Mouse (Mus musculus) CD4-positive helper T cell, adult 2 months (primary cell): ENCODE measurements around the gene Pip4k2b.

ENCODE experiments used
- DNase-seq: peaks from one replicate; pipeline ENCODE4 v3.0.0-alpha.2; 2012; ENCODE audit warnings: low read depth, missing footprints, low spot score

Pip4k2b gene

GRCm38 (mm10) chr11:97668160-97668559 is 76.3 kb downstream of the Pip4k2b start:
- no peak for DNase-seq

GRCm38 (mm10) chr11:97666794-97667193 is 77.7 kb downstream of the Pip4k2b start:
- DNase-seq = no peak

- peak; percentile 27 for DNase-seq
Measured at GRCm38 (mm10) chr11:97666221-97666620, 78.3 kb downstream of the Pip4k2b start.

GRCm38 (mm10) chr11:97665431-97665830 is 79.1 kb downstream of the Pip4k2b start:
- DNase-seq = no peak
